Mouse (Mus musculus): ENCODE measurements around the gene St7.
"Not testable (repeated sequence)": the region's sequence is repeated elsewhere in the genome, so short reads cannot be mapped to it uniquely, and the experiment has no call there.

The St7 gene

GRCm38 (mm10) chr6:17692647-17693046 is at the start of gene St7:
TSS of gene St7 (plus strand) at chr6:17692933.
- DNase-seq = no peak

GRCm38 (mm10) chr6:17646107-17646506 is 46.6 kb upstream of the St7 start:
- DNase-seq = no peak

GRCm38 (mm10) chr6:17652132-17652531 is 40.6 kb upstream of the St7 start:
- no peak for DNase-seq

- DNase-seq = no peak
These were observed 37.7 kb upstream of the St7 start for GRCm38 (mm10) chr6:17655080-17655479.

GRCm38 (mm10) chr6:17657308-17657707 is 35.4 kb upstream of the St7 start:
- no peak for DNase-seq

- no peak for DNase-seq
These were observed 27.4 kb upstream of the St7 start for GRCm38 (mm10) chr6:17665348-17665747.

- DNase-seq = no peak
These were observed 26.7 kb upstream of the St7 start for GRCm38 (mm10) chr6:17666024-17666423.

GRCm38 (mm10) chr6:17667813-17668212 is 24.9 kb upstream of the St7 start:
- no peak for DNase-seq

GRCm38 (mm10) chr6:17668334-17668733 is 24.4 kb upstream of the St7 start:
- no peak for DNase-seq

GRCm38 (mm10) chr6:17669826-17670225 is 22.9 kb upstream of the St7 start:
- DNase-seq = no peak

- peak; percentile 65 for DNase-seq
These were observed 17.5 kb upstream of the St7 start for GRCm38 (mm10) chr6:17675019-17675756.

- DNase-seq = no peak
These were observed 15.7 kb upstream of the St7 start for GRCm38 (mm10) chr6:17677008-17677407.

- DNase-seq = no peak
These were observed 12.3 kb upstream of the St7 start for GRCm38 (mm10) chr6:17680266-17680925.

GRCm38 (mm10) chr6:17681810-17682209 is 10.9 kb upstream of the St7 start:
- DNase-seq = no peak

- no peak for DNase-seq
These were observed 4.1 kb upstream of the St7 start for GRCm38 (mm10) chr6:17688676-17689075.

GRCm38 (mm10) chr6:17693726-17694549 is 1.2 kb downstream of the St7 start:
- peak; percentile 63 for DNase-seq

- DNase-seq = peak; percentile 69
These were observed 1.8 kb downstream of the St7 start for GRCm38 (mm10) chr6:17694550-17694951.

- DNase-seq = peak; percentile 25
These were observed 3.6 kb downstream of the St7 start for GRCm38 (mm10) chr6:17696321-17696734.

GRCm38 (mm10) chr6:17700936-17701612 is 8.3 kb downstream of the St7 start:
- no peak for DNase-seq

GRCm38 (mm10) chr6:17704038-17704437 is 11.3 kb downstream of the St7 start:
- not testable (repeated sequence) for DNase-seq

- no peak for DNase-seq
These were observed 13.2 kb downstream of the St7 start for GRCm38 (mm10) chr6:17705973-17706372.

GRCm38 (mm10) chr6:17718978-17719377 is 26.2 kb downstream of the St7 start:
- DNase-seq = no peak

GRCm38 (mm10) chr6:17719423-17719822 is 26.7 kb downstream of the St7 start:
- DNase-seq = no peak
